Mouse (Mus musculus): ENCODE measurements around the gene Crip2. TPM values are rescaled to one million over a fixed set of nuclear protein-coding genes. Genes with fewer than 3 reads are reported as not detected.

Crip2 gene
- polyA plus RNA-seq, 1 experiment from 2014 or later = 444 TPM

DNA sequence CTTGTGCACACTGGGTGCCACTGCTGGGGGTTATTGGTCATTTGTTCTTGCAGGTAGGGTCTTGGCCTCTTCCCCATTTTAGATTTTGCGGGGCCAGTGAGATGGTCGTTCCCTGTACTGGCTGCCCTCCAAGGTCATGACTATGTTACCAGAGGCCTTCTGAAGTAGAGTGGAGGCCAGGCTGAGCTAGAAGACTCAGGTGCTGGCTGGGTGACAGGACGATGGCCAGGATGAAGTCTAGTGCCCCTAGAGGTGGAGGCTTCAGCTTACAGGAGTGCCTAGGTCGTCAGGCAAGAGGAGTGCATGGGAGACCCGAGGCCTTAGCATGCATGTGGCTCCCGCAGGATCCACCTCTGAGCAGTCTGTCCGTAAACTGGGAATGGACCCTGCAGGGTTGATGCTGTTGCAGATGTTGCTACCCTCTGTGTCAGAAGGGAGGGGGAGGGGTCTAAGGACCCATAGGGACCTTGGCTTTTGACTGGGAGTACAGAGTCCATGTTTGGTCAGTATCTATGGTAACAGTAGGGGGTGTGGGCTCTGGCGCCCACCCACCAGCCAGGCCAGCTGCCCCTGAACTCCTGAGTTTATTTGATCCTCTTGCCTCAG is 36.1 kb upstream of the Crip2 start:
- H3K9me3 ChIP-seq (ENCODE audit: control insufficient read depth, low read length) = no peaks in the 10 kb centered on the region
- WGBS = 88% methylated on average over 8 of the region's 8 CpGs

DNA sequence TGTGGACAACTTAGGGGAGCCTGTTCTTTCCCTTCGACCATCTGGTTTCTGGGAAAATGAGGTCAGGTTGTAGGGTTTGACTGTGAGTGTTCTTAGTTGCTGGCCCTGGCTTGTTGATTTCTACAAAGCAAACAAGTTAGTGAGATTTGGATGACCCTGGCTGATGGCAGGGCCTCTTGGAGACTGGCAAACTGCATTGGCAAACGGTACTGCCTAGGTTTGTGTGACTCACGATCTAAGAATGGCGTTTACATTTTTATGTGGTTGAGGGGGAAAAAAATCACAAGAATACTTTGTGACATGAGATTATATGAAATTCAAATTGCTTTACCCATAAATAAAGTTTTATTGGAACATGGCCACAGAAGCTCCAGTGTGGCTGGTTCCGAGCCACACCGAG is 33.6 kb upstream of the Crip2 start:
- Histone ChIP-seq H3K27me3 (replicated peaks; ENCODE audit: control insufficient read depth, insufficient read depth, low read length) (no peaks in the 10 kb centered on the region), H3K4me3 (replicated peaks; ENCODE audit: low read length) (no peak overlapping the region), H3K4me1 (replicated peaks; ENCODE audit: control insufficient read depth, insufficient read depth, low read length) (no peaks in the 10 kb centered on the region), H3K36me3 (ENCODE audit: control insufficient read depth, insufficient read depth) (no peaks in the 10 kb centered on the region), H3K4me2 (ENCODE audit: low read length) (no peak overlapping the region), H3K9ac (replicated peaks; ENCODE audit: low read depth, low read length) (no peak overlapping the region), H3K9me3 (ENCODE audit: control insufficient read depth, low read length) (no peaks in the 10 kb centered on the region), H3K27ac (ENCODE audit: low read length) (no peak overlapping the region)
- WGBS = 85% methylated on average over 6 of the region's 6 CpGs
- ATAC-seq = no peak

More for the DNA sequence above, 36.1 kb upstream of the Crip2 start:
- Histone ChIP-seq H3K9ac (replicated peaks; ENCODE audit: low read depth, low read length) (no peak overlapping the region), H3K4me1 (replicated peaks; ENCODE audit: control insufficient read depth, insufficient read depth, low read length) (peaks cover 22% of the 10 kb centered on the region), H3K27me3 (replicated peaks; ENCODE audit: control insufficient read depth, insufficient read depth, low read length) (no peaks in the 10 kb centered on the region), H3K27ac (ENCODE audit: low read length) (no peak overlapping the region), H3K4me2 (ENCODE audit: low read length) (no peak overlapping the region), H3K4me3 (replicated peaks; ENCODE audit: low read length) (no peak overlapping the region), H3K36me3 (ENCODE audit: control insufficient read depth, insufficient read depth) (no peaks in the 10 kb centered on the region)
- ATAC-seq = no peak

GRCm38 (mm10) chr12:113107431-113108124 is 32.5 kb upstream of the Crip2 start:
- H3K4me1 ChIP-seq (replicated peaks; ENCODE audit: control insufficient read depth, insufficient read depth, low read length) = no peaks in the 10 kb centered on the region
- no peak for ATAC-seq
- no peak overlapping the region for H3K4me2 ChIP-seq (ENCODE audit: low read length)
- H3K9me3 ChIP-seq (ENCODE audit: control insufficient read depth, low read length) = no peaks in the 10 kb centered on the region
- H3K9ac ChIP-seq (replicated peaks; ENCODE audit: low read depth, low read length) = no peak overlapping the region
- H3K4me3 ChIP-seq (replicated peaks; ENCODE audit: low read length) = no peak overlapping the region
- no peak overlapping the region for H3K27ac ChIP-seq (ENCODE audit: low read length)
- 0 out of 2 replicates have a peak, but pooled peaks cover 2% of the 10 kb centered on the region for H3K36me3 ChIP-seq (ENCODE audit: control insufficient read depth, insufficient read depth)
- no peaks in the 10 kb centered on the region for H3K27me3 ChIP-seq (replicated peaks; ENCODE audit: control insufficient read depth, insufficient read depth, low read length)
- 86% methylated on average over 4 of the region's 4 CpGs for WGBS

DNA sequence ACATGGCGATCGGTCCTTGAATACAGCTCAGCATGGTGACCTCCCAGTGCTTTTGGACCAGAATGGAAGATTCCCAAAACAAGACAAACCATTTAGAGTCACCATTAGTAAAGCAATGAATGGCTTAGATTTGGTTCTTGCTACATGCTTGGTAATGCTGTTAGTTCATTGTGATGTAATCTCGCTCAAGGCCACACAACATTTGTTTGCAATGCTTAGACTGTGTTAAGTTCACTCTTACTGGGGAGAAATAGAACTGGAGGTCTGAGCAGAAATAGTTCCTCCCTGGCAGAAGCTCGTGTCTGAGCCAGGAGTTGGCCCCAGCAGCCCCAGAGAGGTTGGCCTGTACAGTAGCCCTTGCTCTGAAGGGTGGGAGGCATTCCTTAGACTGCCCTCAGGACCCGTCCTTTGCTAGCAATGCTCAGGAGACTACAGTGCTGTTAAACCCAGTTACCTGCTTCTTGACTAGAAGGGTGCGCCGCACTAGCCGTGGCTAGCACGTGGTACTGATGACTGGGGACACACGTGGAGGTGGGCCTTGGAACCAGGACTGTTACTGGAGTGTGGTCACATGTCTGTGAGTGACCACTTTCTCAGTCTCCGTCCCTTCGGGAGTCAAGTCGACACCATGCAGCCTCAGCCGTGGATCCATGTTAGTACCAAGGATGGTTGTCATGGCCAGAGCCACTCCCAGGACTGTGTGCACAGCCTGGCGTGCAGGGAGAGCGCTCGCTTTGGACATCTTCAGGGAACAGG is 31.3 kb upstream of the Crip2 start:
- Histone ChIP-seq H3K36me3 (ENCODE audit: control insufficient read depth, insufficient read depth) (0 out of 2 replicates have a peak, but pooled peaks cover 4% of the 10 kb centered on the region), H3K4me1 (replicated peaks; ENCODE audit: control insufficient read depth, insufficient read depth, low read length) (no peaks in the 10 kb centered on the region), H3K4me3 (replicated peaks; ENCODE audit: low read length) (no peak overlapping the region), H3K9me3 (ENCODE audit: control insufficient read depth, low read length) (no peaks in the 10 kb centered on the region), H3K27me3 (replicated peaks; ENCODE audit: control insufficient read depth, insufficient read depth, low read length) (no peaks in the 10 kb centered on the region), H3K27ac (ENCODE audit: low read length) (no peak overlapping the region), H3K9ac (replicated peaks; ENCODE audit: low read depth, low read length) (no peak overlapping the region), H3K4me2 (ENCODE audit: low read length) (no peak overlapping the region)
- ATAC-seq = no peak
- 87% methylated on average over 17 of the region's 17 CpGs for WGBS

DNA sequence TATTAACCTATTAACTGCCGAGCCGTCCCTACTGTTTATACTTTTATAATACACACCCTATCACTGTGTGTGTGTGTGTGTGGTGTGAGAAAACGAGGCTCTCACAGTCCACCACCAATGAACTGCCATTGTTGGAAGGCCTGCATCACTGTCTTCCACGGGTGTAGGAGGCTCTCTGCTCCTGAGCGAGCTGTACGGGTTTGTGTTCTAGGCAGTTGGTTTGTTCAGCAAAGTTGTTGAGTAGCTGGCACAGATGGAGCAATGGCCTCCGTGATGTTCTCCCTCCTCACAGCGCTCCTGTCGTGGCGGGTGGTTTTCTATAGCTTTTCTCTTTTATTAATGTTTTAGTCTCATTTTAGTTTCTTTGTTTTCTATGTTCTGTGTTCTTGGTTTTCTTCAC is 30.2 kb upstream of the Crip2 start:
- ATAC-seq = no peak
- H3K4me1 ChIP-seq (replicated peaks; ENCODE audit: control insufficient read depth, insufficient read depth, low read length) = no peaks in the 10 kb centered on the region
- H3K9me3 ChIP-seq (ENCODE audit: control insufficient read depth, low read length) = no peaks in the 10 kb centered on the region
- no peak overlapping the region for H3K4me3 ChIP-seq (replicated peaks; ENCODE audit: low read length)
- no peak overlapping the region for H3K9ac ChIP-seq (replicated peaks; ENCODE audit: low read depth, low read length)
- no peak overlapping the region for H3K4me2 ChIP-seq (ENCODE audit: low read length)
- H3K36me3 ChIP-seq (ENCODE audit: control insufficient read depth, insufficient read depth) = peaks cover 9% of the 10 kb centered on the region; the same call in 1 of the 2 replicates
- H3K27me3 ChIP-seq (replicated peaks; ENCODE audit: control insufficient read depth, insufficient read depth, low read length) = no peaks in the 10 kb centered on the region
- no peak overlapping the region for H3K27ac ChIP-seq (ENCODE audit: low read length)
- 77% methylated on average over 10 of the region's 10 CpGs for WGBS

DNA sequence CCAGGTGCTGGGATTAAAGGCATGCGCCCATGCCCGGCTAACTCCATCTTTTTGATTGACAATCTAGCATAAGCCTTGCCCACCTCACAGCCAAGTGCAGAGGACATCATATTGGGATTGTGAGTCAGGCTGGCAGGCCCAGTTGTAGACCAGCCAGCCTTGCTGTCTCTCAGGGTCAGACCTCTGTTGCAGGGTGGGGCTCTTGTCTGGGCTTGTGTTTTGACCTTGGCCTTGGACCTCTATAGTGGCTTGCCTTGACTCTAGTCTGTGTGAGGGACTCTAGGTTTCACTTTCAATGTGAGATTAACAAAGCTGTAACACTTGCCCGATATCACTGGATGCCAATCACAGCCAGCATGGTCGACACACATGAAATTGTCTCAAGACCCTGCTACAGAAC is 25.9 kb upstream of the Crip2 start:
- Histone ChIP-seq H3K36me3 (ENCODE audit: control insufficient read depth, insufficient read depth) (peaks cover 18% of the 10 kb centered on the region; the same call in 1 of the 2 replicates), H3K9ac (replicated peaks; ENCODE audit: low read depth, low read length) (no peak overlapping the region), H3K4me2 (ENCODE audit: low read length) (no peak overlapping the region), H3K9me3 (ENCODE audit: control insufficient read depth, low read length) (no peaks in the 10 kb centered on the region), H3K27me3 (replicated peaks; ENCODE audit: control insufficient read depth, insufficient read depth, low read length) (no peaks in the 10 kb centered on the region), H3K4me1 (replicated peaks; ENCODE audit: control insufficient read depth, insufficient read depth, low read length) (no peaks in the 10 kb centered on the region; the same call in 1 of the 2 replicates), H3K27ac (ENCODE audit: low read length) (no peak overlapping the region), H3K4me3 (replicated peaks; ENCODE audit: low read length) (no peak overlapping the region)
- no peak for ATAC-seq
- 88% methylated on average over 4 of the region's 4 CpGs for WGBS

DNA sequence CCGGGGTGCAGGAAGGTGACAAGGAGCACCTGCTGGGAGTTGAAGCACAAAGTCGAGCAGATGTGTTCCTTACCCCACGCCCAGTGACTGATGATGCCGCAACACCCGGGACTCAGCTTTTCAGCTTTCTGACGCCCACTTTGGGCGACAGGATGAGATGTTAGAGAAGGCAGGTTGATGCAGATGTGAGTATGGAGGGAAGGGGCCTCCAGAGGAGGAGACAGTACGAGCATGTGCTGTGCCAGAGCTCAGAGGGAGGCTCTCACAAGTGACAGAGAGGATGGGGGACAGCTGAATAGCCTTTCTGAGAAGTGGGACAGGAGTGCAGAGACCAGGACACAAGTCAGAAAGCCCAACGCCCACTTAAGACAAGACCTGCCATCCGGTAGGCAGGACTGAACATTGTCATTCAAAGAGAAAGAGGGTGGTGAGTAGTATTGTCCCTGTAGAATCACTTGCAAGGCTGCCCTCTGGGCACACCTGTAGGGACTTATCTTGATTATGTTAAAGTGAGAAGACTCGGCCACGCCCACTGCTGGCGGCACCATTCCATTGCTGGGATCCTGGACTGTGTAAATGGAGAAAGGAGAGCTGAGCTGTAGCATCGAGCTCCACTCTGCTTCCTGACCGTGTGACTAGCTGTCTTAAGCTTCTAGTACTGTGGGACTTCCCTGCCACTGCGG is 25.0 kb upstream of the Crip2 start:
- 84% methylated on average over 16 of the region's 16 CpGs for WGBS
- peaks cover 18% of the 10 kb centered on the region; the same call in 1 of the 2 replicates for H3K36me3 ChIP-seq (ENCODE audit: control insufficient read depth, insufficient read depth)

DNA sequence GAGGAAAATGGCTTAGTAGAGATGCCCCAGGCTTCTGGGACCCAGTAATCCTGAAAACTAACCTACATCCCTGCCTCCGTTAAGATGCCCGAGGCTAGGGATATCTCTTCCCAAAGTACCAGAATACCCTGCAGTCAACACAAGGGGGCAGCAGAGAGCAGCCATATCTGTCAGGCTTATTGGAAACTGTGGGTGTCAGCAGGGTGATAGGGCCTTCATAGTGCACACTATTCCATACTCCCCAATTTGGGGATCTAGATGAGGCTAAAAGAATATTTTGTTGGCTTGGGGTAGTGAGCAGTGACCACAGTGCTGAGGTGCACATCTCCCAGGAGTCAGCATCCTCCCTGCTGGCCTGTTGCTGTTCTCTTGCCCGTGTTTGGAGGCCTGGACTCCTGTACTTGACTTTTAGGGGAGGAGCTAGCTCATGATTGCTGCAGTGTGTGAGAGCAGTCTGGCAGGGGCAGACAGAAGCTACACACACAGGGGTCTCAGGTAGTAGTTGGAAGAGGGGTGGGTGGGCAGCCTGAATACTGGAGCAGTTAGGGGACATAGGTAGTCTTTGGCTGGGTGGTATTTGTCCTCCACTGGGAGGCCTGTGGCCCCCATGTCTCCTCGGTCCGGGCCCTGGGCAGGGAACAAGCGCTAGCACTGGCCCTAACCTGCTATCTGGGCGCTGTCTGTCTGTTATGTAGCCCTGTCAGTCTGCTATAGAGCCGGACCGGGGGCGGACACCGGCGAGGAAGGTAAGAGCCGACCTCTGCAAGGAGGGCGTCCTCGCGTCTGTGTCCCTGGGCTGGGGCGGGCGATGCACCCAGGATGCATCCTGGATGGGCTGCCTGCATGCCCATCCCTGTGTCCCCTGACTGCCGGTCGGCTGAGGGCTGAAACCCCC is 20.3 kb upstream of the Crip2 start:
- Histone ChIP-seq H3K4me1 (replicated peaks; ENCODE audit: control insufficient read depth, insufficient read depth, low read length) (no peaks in the 10 kb centered on the region; the same call in 1 of the 2 replicates), H3K9ac (replicated peaks; ENCODE audit: low read depth, low read length) (no peak overlapping the region), H3K27me3 (replicated peaks; ENCODE audit: control insufficient read depth, insufficient read depth, low read length) (no peaks in the 10 kb centered on the region), H3K9me3 (ENCODE audit: control insufficient read depth, low read length) (no peaks in the 10 kb centered on the region), H3K27ac (ENCODE audit: low read length) (no peak overlapping the region), H3K36me3 (ENCODE audit: control insufficient read depth, insufficient read depth) (peaks cover 32% of the 10 kb centered on the region), H3K4me3 (replicated peaks; ENCODE audit: low read length) (no peak overlapping the region), H3K4me2 (ENCODE audit: low read length) (no peak overlapping the region)
- 85% methylated on average over 20 of the region's 20 CpGs for WGBS
- peak; percentile 74 for ATAC-seq

More for the DNA sequence above, 25.0 kb upstream of the Crip2 start:
- Histone ChIP-seq H3K27me3 (replicated peaks; ENCODE audit: control insufficient read depth, insufficient read depth, low read length) (no peaks in the 10 kb centered on the region), H3K9me3 (ENCODE audit: control insufficient read depth, low read length) (no peaks in the 10 kb centered on the region), H3K9ac (replicated peaks; ENCODE audit: low read depth, low read length) (no peak overlapping the region), H3K27ac (ENCODE audit: low read length) (no peak overlapping the region), H3K4me3 (replicated peaks; ENCODE audit: low read length) (no peak overlapping the region), H3K4me1 (replicated peaks; ENCODE audit: control insufficient read depth, insufficient read depth, low read length) (no peaks in the 10 kb centered on the region; the same call in 1 of the 2 replicates), H3K4me2 (ENCODE audit: low read length) (no peak overlapping the region)
- no peak for ATAC-seq
